ENCODE assay signal across 19 mouse cellular contexts in the genomic region with DNA sequence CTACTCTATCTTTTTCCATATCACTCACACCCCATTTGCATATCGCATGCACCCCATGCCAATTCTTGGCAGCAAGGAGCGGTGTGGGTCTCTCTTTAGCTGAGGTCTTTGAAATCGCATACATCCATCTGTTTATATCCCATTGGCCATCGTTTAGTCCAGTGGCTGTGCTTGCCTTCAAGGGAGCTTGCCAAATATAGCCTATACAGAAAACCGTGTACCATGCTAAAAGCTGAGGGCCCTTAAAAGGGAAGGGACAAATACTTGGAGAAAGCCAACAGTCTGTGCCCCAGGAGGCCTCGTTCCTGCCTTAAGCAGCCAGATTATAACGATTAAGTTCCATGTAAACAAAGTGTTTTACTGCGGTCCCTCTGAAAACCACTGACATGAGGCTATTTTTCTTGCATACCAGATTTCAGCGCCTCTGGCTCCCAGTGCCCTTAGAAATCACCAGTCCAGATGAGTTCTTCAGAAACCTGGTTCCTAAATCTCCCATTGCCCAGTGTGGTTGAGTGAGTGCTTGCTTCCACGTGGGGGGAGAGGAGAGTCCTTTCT.
A peak's percentile ranks its signal among the peaks of the same experiment; 100 is the strongest.
DNase-seq lines count a peak whose midpoint lies in the region; ATAC-seq lines count a peak whose summit lies in the region.
"Had no signal": no experiment of that assay in that cellular context is flagged by ENCODE, and none has a peak within 500 bp of the region (broad histone marks: within the 10 kb centered on the region; RNA-seq: fewer than 3 reads in every experiment).

No protein-coding gene starts in this region.

- H3K27me3 ChIP-seq in limb, embryonic 11.5 days (ENCODE audit: control insufficient read depth, insufficient read depth, low read length) = no peaks in the 10 kb centered on the region
- H3K27me3 ChIP-seq in limb, embryonic 10.5 days (ENCODE audit: low read depth, poor library complexity, severe bottlenecking) = no peaks in the 10 kb centered on the region
- H3K27me3 ChIP-seq in stomach, embryonic 14.5 days (ENCODE audit: control insufficient read depth, insufficient read depth, low read length) = no peaks in the 10 kb centered on the region
- H3K27me3 ChIP-seq in hindbrain, embryonic 11.5 days (ENCODE audit: control insufficient read depth, insufficient read depth, low read length) = no peaks in the 10 kb centered on the region
- no peaks in the 10 kb centered on the region for H3K27me3 ChIP-seq in liver, embryonic 11.5 days (replicated peaks; ENCODE audit: control insufficient read depth, insufficient read depth, low read length)
- H3K27me3 ChIP-seq: heart, embryonic 15.5 days; limb, embryonic 15.5 days had no signal

- 0 out of 2 replicates have a peak overlapping the region, but pooled peaks have one; percentile 8 for H3K27ac ChIP-seq in limb, embryonic 11.5 days (replicated peaks; ENCODE audit: low read depth, low read length)
- no peak overlapping the region for H3K27ac ChIP-seq in limb, embryonic 10.5 days
- peak overlapping the region; percentile 30; the same call in 1 of the 2 replicates for H3K27ac ChIP-seq in stomach, embryonic 14.5 days (ENCODE audit: low read length)
- no peak overlapping the region for H3K27ac ChIP-seq in hindbrain, embryonic 11.5 days (ENCODE audit: low read depth, low read length)
- no peak overlapping the region for H3K27ac ChIP-seq in liver, embryonic 11.5 days (ENCODE audit: low read depth, low read length)
- H3K27ac ChIP-seq: forebrain, embryonic 10.5 days; heart, embryonic 15.5 days; hindbrain, embryonic 14.5 days; limb, embryonic 15.5 days had no signal

- no peaks in the 10 kb centered on the region for H3K36me3 ChIP-seq in limb, embryonic 11.5 days (ENCODE audit: control insufficient read depth, insufficient read depth, low read length)
- H3K36me3 ChIP-seq in limb, embryonic 10.5 days = no peaks in the 10 kb centered on the region
- H3K36me3 ChIP-seq in stomach, embryonic 14.5 days (ENCODE audit: control insufficient read depth, insufficient read depth, low read length) = no peaks in the 10 kb centered on the region
- H3K36me3 ChIP-seq in hindbrain, embryonic 11.5 days (ENCODE audit: control insufficient read depth, insufficient read depth, low read length) = no peaks in the 10 kb centered on the region
- H3K36me3 ChIP-seq in liver, embryonic 11.5 days (ENCODE audit: control insufficient read depth, insufficient read depth, low read length) = no peaks in the 10 kb centered on the region
- H3K36me3 ChIP-seq: forebrain, embryonic 10.5 days; heart, embryonic 15.5 days; limb, embryonic 15.5 days had no signal

- peak; percentile 23 for DNase-seq in embryo, embryonic 11 days
- no peak for DNase-seq in embryo, embryonic 10 days (ENCODE audit: low spot score)
- DNase-seq in limb, embryonic 11.5 days (ENCODE audit: low spot score) = no peak
- no peak for DNase-seq in limb, embryonic 10.5 days (ENCODE audit: low spot score)
- peak; percentile 30 for DNase-seq in forelimb bud, embryonic 11.5 days (ENCODE audit: low read depth, low spot score)
- no peak for DNase-seq in hindbrain, embryonic 11.5 days (ENCODE audit: low spot score)
- no peak for DNase-seq in liver, embryonic 11.5 days (ENCODE audit: low spot score)
- DNase-seq: cerebellum, adult 18-20 months; gastrocnemius, postnatal 14 days; layer of hippocampus, postnatal 36 days; lung, postnatal 14 days; right cerebral cortex, postnatal 25 days; thymus, postnatal 25 days had no signal

- WGBS in limb, embryonic 11.5 days = 34% methylated on average over 10 of the region's 10 CpGs
- WGBS in limb, embryonic 10.5 days = 41% methylated on average over 10 of the region's 10 CpGs
- 22% methylated on average over 10 of the region's 10 CpGs for WGBS in stomach, embryonic 14.5 days
- 55% methylated on average over 10 of the region's 10 CpGs for WGBS in hindbrain, embryonic 11.5 days
- 45% methylated on average over 10 of the region's 10 CpGs for WGBS in liver, embryonic 11.5 days

- no peak overlapping the region for H3K4me3 ChIP-seq in limb, embryonic 11.5 days (ENCODE audit: low read depth, low read length)
- no peak overlapping the region for H3K4me3 ChIP-seq in limb, embryonic 10.5 days
- H3K4me3 ChIP-seq in stomach, embryonic 14.5 days (ENCODE audit: low read depth, low read length) = no peak overlapping the region
- H3K4me3 ChIP-seq in hindbrain, embryonic 11.5 days (ENCODE audit: low read depth, low read length) = no peak overlapping the region
- no peak overlapping the region for H3K4me3 ChIP-seq in liver, embryonic 11.5 days (ENCODE audit: low read depth, low read length)
- H3K4me3 ChIP-seq: forebrain, embryonic 10.5 days; heart, embryonic 15.5 days; limb, embryonic 15.5 days had no signal

- no peak overlapping the region for H3K4me2 ChIP-seq in limb, embryonic 11.5 days (ENCODE audit: low read depth, severe bottlenecking)
- no peak overlapping the region for H3K4me2 ChIP-seq in stomach, embryonic 14.5 days (replicated peaks; ENCODE audit: low read depth, low read length)
- H3K4me2 ChIP-seq in hindbrain, embryonic 11.5 days (replicated peaks; ENCODE audit: low read depth, low read length) = no peak overlapping the region
- H3K4me2 ChIP-seq in liver, embryonic 11.5 days = no peak overlapping the region
- H3K4me2 ChIP-seq: heart, embryonic 15.5 days; hindbrain, embryonic 14.5 days; limb, embryonic 15.5 days had no signal

- no peak for ATAC-seq in limb, embryonic 11.5 days (ENCODE audit: insufficient number of reproducible peaks, low FRiP score, low TSS enrichment, low read depth)
- ATAC-seq in stomach, embryonic 14.5 days (ENCODE audit: insufficient number of reproducible peaks, insufficient read depth, low FRiP score, low read depth) = peak; percentile 23; the same call in 1 of the 2 replicates
- ATAC-seq in hindbrain, embryonic 11.5 days (ENCODE audit: low FRiP score) = no peak
- ATAC-seq in liver, embryonic 11.5 days (replicated peaks; ENCODE audit: low FRiP score) = no peak
- ATAC-seq: midbrain, embryonic 16.5 days had no signal

- no peaks in the 10 kb centered on the region for H3K9me3 ChIP-seq in limb, embryonic 11.5 days (ENCODE audit: control insufficient read depth, low read length)
- no peaks in the 10 kb centered on the region for H3K9me3 ChIP-seq in limb, embryonic 10.5 days (replicated peaks)
- no peaks in the 10 kb centered on the region for H3K9me3 ChIP-seq in stomach, embryonic 14.5 days (ENCODE audit: control insufficient read depth, low read depth, low read length)
- no peaks in the 10 kb centered on the region for H3K9me3 ChIP-seq in hindbrain, embryonic 11.5 days (ENCODE audit: control insufficient read depth, low read length)
- no peaks in the 10 kb centered on the region for H3K9me3 ChIP-seq in liver, embryonic 11.5 days (ENCODE audit: control insufficient read depth, low read length)
- H3K9me3 ChIP-seq: forebrain, embryonic 10.5 days; heart, embryonic 15.5 days; limb, embryonic 15.5 days had no signal

- H3K9ac ChIP-seq in limb, embryonic 11.5 days (ENCODE audit: low read length) = no peak overlapping the region
- H3K9ac ChIP-seq in stomach, embryonic 14.5 days (replicated peaks; ENCODE audit: low read depth, low read length) = no peak overlapping the region
- no peak overlapping the region for H3K9ac ChIP-seq in hindbrain, embryonic 11.5 days (ENCODE audit: low read depth, low read length)
- H3K9ac ChIP-seq in liver, embryonic 11.5 days (ENCODE audit: low read depth, low read length) = no peak overlapping the region
- H3K9ac ChIP-seq: heart, embryonic 15.5 days; hindbrain, embryonic 14.5 days; limb, embryonic 15.5 days had no signal

- H3K4me1 ChIP-seq in limb, embryonic 11.5 days (ENCODE audit: control insufficient read depth, insufficient read depth, low read length) = peaks cover 9% of the 10 kb centered on the region
- peaks cover 21% of the 10 kb centered on the region for H3K4me1 ChIP-seq in limb, embryonic 10.5 days
- peaks cover 8% of the 10 kb centered on the region; the same call in 1 of the 2 replicates for H3K4me1 ChIP-seq in stomach, embryonic 14.5 days (ENCODE audit: control insufficient read depth, insufficient read depth, low read length)
- no peaks in the 10 kb centered on the region for H3K4me1 ChIP-seq in hindbrain, embryonic 11.5 days (replicated peaks; ENCODE audit: control insufficient read depth, insufficient read depth, low read length)
- no peaks in the 10 kb centered on the region for H3K4me1 ChIP-seq in liver, embryonic 11.5 days (replicated peaks; ENCODE audit: control insufficient read depth, insufficient read depth, low read length)

Comparison
In these comparisons a context has a peak if more than half of its experiments do, and no peak if none do; other contexts are left out.
1. DNase-seq: peak in embryo, embryonic 11 days (single experiment) and forelimb bud, embryonic 11.5 days (single experiment); none in embryo, embryonic 10 days (single experiment), limb, embryonic 11.5 days (single experiment), limb, embryonic 10.5 days (single experiment), hindbrain, embryonic 11.5 days (single experiment) and liver, embryonic 11.5 days (single experiment).
2. H3K27ac ChIP-seq: peak in limb, embryonic 11.5 days (single experiment) and stomach, embryonic 14.5 days (single experiment); none in limb, embryonic 10.5 days (single experiment), hindbrain, embryonic 11.5 days (single experiment) and liver, embryonic 11.5 days (single experiment).